Mouse (Mus musculus) CD4-positive, CD25-positive, alpha-beta regulatory T cell, adult 9 weeks (primary cell): ENCODE results near the gene Trpc2. TPM values are rescaled to one million over a fixed set of nuclear protein-coding genes. Genes with fewer than 3 reads are reported as not detected.

Experiments
- polyA plus RNA-seq: library from polyadenylated mRNA; unstranded; fragments of 100-300 nt; shearing (Covaris generic); gene quantifications from one replicate; pipeline ENCODE4 v1.2.1, GENCODE M21; 2017

Trpc2 gene
- not detected for polyA plus RNA-seq

GRCm38 (mm10) chr7:102082816-102083215, at the start of gene Trpc2:
TSS of gene Trpc2 (plus strand) at chr7:102083116.

GRCm38 (mm10) chr7:102065046-102065891, 17.6 kb upstream of the Trpc2 start, which contains the start of the genes Rnf121, Xndc1 and Xntrpc:
TSS of gene Rnf121 (minus strand) at chr7:102065469.
TSS of gene Xndc1 (plus strand) at chr7:102065511.
TSS of gene Xntrpc (plus strand) at chr7:102065713.

GRCm38 (mm10) chr7:102101487-102101886, 18.6 kb downstream of the Trpc2 start, which contains the start of gene Art1:
TSS of gene Art1 (plus strand) at chr7:102101743.

GRCm38 (mm10) chr7:102109171-102109570, 26.3 kb downstream of the Trpc2 start, which contains the start of gene Art5:
TSS of gene Art5 (minus strand) at chr7:102109489.

GRCm38 (mm10) chr7:102116579-102117331, 33.8 kb downstream of the Trpc2 start, which contains the start of gene Chrna10:
TSS of gene Chrna10 (minus strand) at chr7:102116828.

Other genes with a start within 250 kb of the Trpc2 start
- 5.6 TPM for gene Inppl1, start 244.9 kb upstream of the Trpc2 start, polyA plus RNA-seq
- gene Folr2, start 225.9 kb upstream of the Trpc2 start, polyA plus RNA-seq, result not detected
- gene Anapc15, start 219.4 kb upstream of the Trpc2 start, polyA plus RNA-seq, result 64.5 TPM
- gene Folr1, start 212.3 kb upstream of the Trpc2 start, polyA plus RNA-seq, result not detected
- gene Lamtor1, start 177.2 kb upstream of the Trpc2 start, polyA plus RNA-seq, result 172 TPM
- gene Tomt, start 176.8 kb upstream of the Trpc2 start, polyA plus RNA-seq, result 0.71 TPM
- gene Lrrc51, start 149.2 kb upstream of the Trpc2 start, polyA plus RNA-seq, result 3.2 TPM
- 185 TPM for gene Numa1, start 149.0 kb upstream of the Trpc2 start, polyA plus RNA-seq
- gene Il18bp, start 64.4 kb upstream of the Trpc2 start, polyA plus RNA-seq, result 4.6 TPM
- gene Rnf121, start 17.6 kb upstream of the Trpc2 start, polyA plus RNA-seq, result 27.3 TPM
- 29.3 TPM for gene Xndc1, start 17.6 kb upstream of the Trpc2 start, polyA plus RNA-seq
- gene Xntrpc, start 17.4 kb upstream of the Trpc2 start, polyA plus RNA-seq, result 1.1 TPM
- gene Art1, start 18.6 kb downstream of the Trpc2 start, polyA plus RNA-seq, result not detected
- gene Art5, start 26.4 kb downstream of the Trpc2 start, polyA plus RNA-seq, result 0.66 TPM
- not detected for gene Chrna10, start 33.7 kb downstream of the Trpc2 start, polyA plus RNA-seq
- 19.9 TPM for gene Nup98, start 127.1 kb downstream of the Trpc2 start, polyA plus RNA-seq
- 51.5 TPM for gene Pgap2, start 127.1 kb downstream of the Trpc2 start, polyA plus RNA-seq
- gene Rhog, start 172.9 kb downstream of the Trpc2 start, polyA plus RNA-seq, result 314 TPM
- gene Stim1, start 184.7 kb downstream of the Trpc2 start, polyA plus RNA-seq, result 91.4 TPM